ENCODE assay signal across 8 mouse cellular contexts in genomic region chr1:165641271-165641771, GRCm38 (mm10). TPM values are rescaled to one million over a fixed set of nuclear protein-coding genes. Genes with fewer than 3 reads are reported as not detected.
DNase-seq lines count a peak whose midpoint lies in the region; ATAC-seq and TF ChIP-seq lines count a peak whose summit lies in the region.

No protein-coding gene starts in this region.

- H3K4me3 ChIP-seq in hindbrain, postnatal 0 days (ENCODE audit: low read length) = peak overlapping the region; percentile 68
- H3K4me3 ChIP-seq in left cerebral cortex, adult 2 months = peak overlapping the region; percentile 57
- H3K4me3 ChIP-seq in macrophage (ENCODE audit: inconsistent target) = peak overlapping the region; percentile 94

- no peaks in the 10 kb centered on the region for H3K27me3 ChIP-seq in hindbrain, postnatal 0 days (ENCODE audit: insufficient read depth, low read length)

- H3K9me3 ChIP-seq in hindbrain, postnatal 0 days (ENCODE audit: low read length) = no peaks in the 10 kb centered on the region

- no peaks in the 10 kb centered on the region for H3K79me2 ChIP-seq in macrophage (ENCODE audit: inconsistent target)

- peak overlapping the region; percentile 63 for H3K4me2 ChIP-seq in hindbrain, postnatal 0 days (ENCODE audit: low read depth, low read length)

- peak overlapping the region; percentile 98; the same call in 1 of the 2 replicates for H3K27ac ChIP-seq in hindbrain, postnatal 0 days
- peak overlapping the region; percentile 73; the same call in 1 of the 2 replicates for H3K27ac ChIP-seq in left cerebral cortex, adult 2 months
- H3K27ac ChIP-seq in macrophage = peak overlapping the region; percentile 65

- WGBS in hindbrain, postnatal 0 days = 1% methylated on average over 16 of the region's 16 CpGs
- WGBS in macrophage (ENCODE audit: missing documents) = 10% methylated on average over 16 of the region's 16 CpGs

- intact Hi-C loops in left cerebral cortex, adult 2 months (cut with DNase I) = loop anchor here (10.0 kb wide), 1 partner anchor 247 kb away; no protein-coding TSS in a partner anchor

- peak; percentile 76 for TF ChIP-seq CTCF in hindbrain, postnatal 0 days (IDR thresholded peaks at IDR 0.05; ENCODE audit: low read depth)
- TF ChIP-seq CTCF in left cerebral cortex, adult 2 months (IDR thresholded peaks at IDR 0.05) = peak; percentile 77

- peak; percentile 72 for ATAC-seq in hindbrain, postnatal 0 days

- peak overlapping the region; percentile 78 for H3K9ac ChIP-seq in hindbrain, postnatal 0 days (replicated peaks; ENCODE audit: low read length)

- no peaks in the 10 kb centered on the region for H3K36me3 ChIP-seq in hindbrain, postnatal 0 days (ENCODE audit: insufficient read depth, low read length)
- H3K36me3 ChIP-seq in macrophage (ENCODE audit: inconsistent target) = no peaks in the 10 kb centered on the region

- DNase-seq in R1 (ENCODE audit: low read depth, low spot score) = peak; percentile 75
- DNase-seq in cerebellum, postnatal 25 days = peak; percentile 79 to 80
- DNase-seq in gastrocnemius, adult 18-20 months (ENCODE audit: low spot score) = peak; percentile 81
- DNase-seq in hindbrain, postnatal 0 days (ENCODE audit: low spot score) = peak; percentile 86
- DNase-seq in left cerebral cortex, adult 2 months (ENCODE audit: extremely low spot score in 1 of 2, low spot score in 2 of 2) = peak; percentile 78 to 80
- peak; percentile 69 for DNase-seq in retina, postnatal 7 days (ENCODE audit: low read depth, low spot score)
- peak; percentile 69 for DNase-seq in urinary bladder, postnatal 14 days (ENCODE audit: low spot score)

- H3K4me1 ChIP-seq in hindbrain, postnatal 0 days (ENCODE audit: insufficient read depth, low read length) = no peaks in the 10 kb centered on the region

RNA-seq across cellular contexts. Expression of gene Mpzl1, which starts 7.0 kb away (rescaled TPM):
- total RNA-seq in gastrocnemius, adult 18-20 months (2021) = 1 to 10 TPM; 4.8 to 5.3 TPM
- 30.2 and 42.8 TPM in 2 replicates for total RNA-seq in hindbrain, postnatal 0 days (2014; rRNA removed)
- polyA plus RNA-seq in hindbrain, postnatal 0 days (2015; fragmentation: Nextera tagmentation; extraction: Ambion mirVana) = 140 and 145 TPM in 2 replicates
- total RNA-seq in left cerebral cortex, adult 2 months (2021) = 10 to 100 TPM; 24.0 to 24.8 TPM
- 10 to 100 TPM in 3 of 26 experiments, 1 to 10 TPM in 23; 1.9 to 16.5 (median 4.4) TPM for total RNA-seq in macrophage (2018; cell fraction: chromatin; rRNA removed)
- total RNA-seq in macrophage (2018; cell fraction: cytosol; rRNA removed) = 1 to 10 TPM; 1.4 to 8.4 (median 4.3) TPM
- total RNA-seq in macrophage (2018; cell fraction: nucleus; rRNA removed) = 10 to 100 TPM in 5 of 26 experiments, 1 to 10 TPM in 21; 1.9 to 15.8 (median 5.7) TPM
- 7.1 to 11.1 TPM (median 9.0 TPM) in 3 replicates for polyA plus RNA-seq in macrophage (2018)

Comparison
In these comparisons a context has a peak if more than half of its experiments do, and no peak if none do; other contexts are left out.
1. Peak in every context shown above with its lines: DNase-seq, ATAC-seq, H3K4me3 ChIP-seq and H3K27ac ChIP-seq.